Mouse (Mus musculus): Measurements from ENCODE around the gene Epb41l4b.

DNA sequence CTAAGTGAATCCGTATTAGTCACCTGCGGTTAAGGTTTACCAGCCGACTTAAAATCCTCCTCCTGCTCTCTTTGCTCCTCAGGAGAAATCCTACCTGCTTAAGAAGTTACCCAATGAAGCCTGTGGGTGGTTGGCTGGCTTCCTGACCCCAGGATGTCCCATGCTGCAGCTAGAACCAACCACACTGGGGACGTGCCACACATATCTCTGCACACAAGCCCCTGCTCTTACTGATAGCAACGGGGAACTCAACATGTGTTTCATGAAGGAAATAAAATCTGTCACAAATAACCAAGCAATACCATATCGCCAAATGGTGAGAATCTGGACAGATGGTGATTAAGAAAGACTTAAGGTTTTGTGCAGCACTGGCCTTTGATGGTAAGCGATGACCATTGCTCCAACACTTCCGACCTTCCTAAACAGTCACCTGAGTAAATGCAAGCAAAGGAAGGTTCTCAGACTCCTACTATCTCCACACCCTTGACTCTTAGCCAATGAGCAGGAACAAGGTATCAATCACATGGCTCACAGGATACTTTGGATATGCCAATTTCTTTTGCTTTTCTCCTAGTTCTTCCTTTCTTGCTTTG, 131.7 kb downstream of the Epb41l4b start:
- TF ChIP-seq CTCF (IDR thresholded peaks at IDR 0.05; ENCODE audit: insufficient read depth, low read depth, low read length) (no peak), POLR2A (IDR thresholded peaks at IDR 0.05; ENCODE audit: insufficient read depth, low read depth, low read length) (no peak)

Measured in olfactory bulb, adult 2 months (tissue).